Mouse (Mus musculus) heart, embryonic 13.5 days (tissue): ENCODE data around the gene Prtn3. TPM values are rescaled to one million over a fixed set of nuclear protein-coding genes. Genes with fewer than 3 reads are reported as not detected.

ENCODE experiments used
- ATAC-seq: fragments of 200-750 bp; cut with Nextera tagmentation; 2 replicates; pipeline ENCODE4 v1.8.0; 2017; ENCODE audit warnings: moderate TSS enrichment; ENCODE audit not compliant: insufficient number of reproducible peaks, low FRiP score, low TSS enrichment; ENCODE audit errors: extremely low read depth
- H3K27ac ChIP-seq: fragments of 300-500 bp; sonication (generic); replicated peaks from 2 replicates; pipeline ENCODE4 v1.5.1; 2015; ENCODE audit warnings: moderate library complexity, mild to moderate bottlenecking, inconsistent platforms
- H3K27me3 ChIP-seq: fragments of 300-500 bp; sonication (generic); replicated peaks from 2 replicates; pipeline ENCODE4 v1.6.1; 2015; ENCODE audit warnings: mild to moderate bottlenecking, inconsistent platforms
- H3K36me3 ChIP-seq: fragments of 300-500 bp; sonication (generic); 2 replicates; pipeline ENCODE4 v1.6.1; 2015; ENCODE audit warnings: mild to moderate bottlenecking, inconsistent platforms
- H3K4me1 ChIP-seq: fragments of 300-500 bp; sonication (generic); 2 replicates; pipeline ENCODE4 v1.6.1; 2015; ENCODE audit warnings: inconsistent platforms
- H3K4me2 ChIP-seq: fragments of 300-500 bp; sonication (generic); 2 replicates; pipeline ENCODE4 v1.6.1; 2015; ENCODE audit warnings: inconsistent platforms, mild to moderate bottlenecking, moderate library complexity
- H3K4me3 ChIP-seq: fragments of 300-500 bp; sonication (generic); 2 replicates; pipeline ENCODE4 v1.5.1; 2015; ENCODE audit warnings: moderate library complexity, mild to moderate bottlenecking, inconsistent platforms
- H3K9ac ChIP-seq: fragments of 300-500 bp; sonication (generic); 2 replicates; pipeline ENCODE4 v1.6.1; 2015; ENCODE audit warnings: inconsistent platforms, mild to moderate bottlenecking, moderate library complexity
- H3K9me3 ChIP-seq: fragments of 300-500 bp; sonication (generic); 2 replicates; pipeline ENCODE4 v1.6.1; 2016; ENCODE audit warnings: inconsistent platforms
- WGBS: fragments of 180-500 bp; shearing (Covaris S2); methylation state at CpG from one replicate; pipeline ENCODE4 v1.1.7; 2015; ENCODE audit warnings: mixed read lengths; 5-methylcytosine and 5-hydroxymethylcytosine counted together
- polyA plus RNA-seq: library from polyadenylated mRNA; unstranded; fragments of >200 nt; fragmentation: Nextera tagmentation; extraction: Ambion mirVana; gene quantifications from 2 replicates; pipeline ENCODE4 v1.2.1, GENCODE M21; 2015

Gene Prtn3
- polyA plus RNA-seq, 1 experiment from 2014 or later = 2.5 TPM

DNA sequence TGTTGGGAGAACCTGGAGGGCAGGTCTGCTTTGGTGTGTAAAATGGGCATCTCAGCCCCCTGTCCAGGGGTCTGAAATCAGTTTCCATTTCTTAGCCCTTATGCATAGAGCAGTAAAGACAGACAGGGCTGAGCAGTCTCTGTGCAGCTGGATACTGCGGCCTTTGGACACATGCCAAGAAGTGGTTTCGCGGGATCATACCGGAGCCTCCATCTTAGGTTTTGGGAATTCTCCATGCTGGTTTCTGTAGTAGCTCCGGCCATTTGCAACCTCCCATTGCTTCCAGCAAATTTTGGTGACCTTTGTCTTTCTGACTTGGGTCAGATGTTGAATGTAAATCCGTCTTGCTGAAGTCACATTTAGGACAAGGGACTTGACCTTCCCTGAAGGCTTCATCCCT, 30.8 kb upstream of the Prtn3 start:
- 61% methylated on average over 6 of the region's 6 CpGs for WGBS
- no peak for ATAC-seq
- no peak overlapping the region for H3K27ac ChIP-seq

DNA sequence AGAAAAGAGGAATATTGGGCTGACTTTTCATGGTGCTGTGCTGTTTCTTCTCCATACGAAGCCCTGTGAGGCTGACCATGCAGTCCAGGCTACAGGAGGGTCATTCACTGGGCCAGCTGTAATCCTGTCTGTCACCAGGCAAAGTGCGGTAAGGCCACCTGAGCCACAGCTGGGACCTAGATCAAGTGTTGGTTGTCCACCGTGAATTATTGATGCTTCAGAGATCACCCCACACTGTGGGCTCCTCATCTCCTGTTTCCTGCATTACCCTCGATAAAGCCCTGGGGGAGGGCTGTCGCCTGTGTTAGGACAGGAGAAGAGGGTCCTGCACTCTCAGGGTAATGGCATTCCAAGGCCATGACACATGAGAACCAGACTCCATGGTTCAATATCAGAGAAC, 27.7 kb upstream of the Prtn3 start:
- Histone ChIP-seq H3K4me2 (no peak overlapping the region), H3K9me3 (no peaks in the 10 kb centered on the region), H3K27me3 (no peaks in the 10 kb centered on the region), H3K36me3 (no peaks in the 10 kb centered on the region), H3K4me3 (no peak overlapping the region), H3K4me1 (peaks cover 42% of the 10 kb centered on the region), H3K9ac (no peak overlapping the region), H3K27ac (no peak overlapping the region)
- WGBS = 47% methylated on average over 5 of the region's 5 CpGs
- ATAC-seq = no peak

More for the DNA sequence above, 30.8 kb upstream of the Prtn3 start:
- no peak overlapping the region for H3K9ac ChIP-seq
- no peak overlapping the region for H3K4me3 ChIP-seq
- H3K9me3 ChIP-seq = no peaks in the 10 kb centered on the region
- H3K27me3 ChIP-seq = no peaks in the 10 kb centered on the region
- H3K4me1 ChIP-seq = peaks cover 38% of the 10 kb centered on the region
- no peaks in the 10 kb centered on the region for H3K36me3 ChIP-seq
- no peak overlapping the region for H3K4me2 ChIP-seq

DNA sequence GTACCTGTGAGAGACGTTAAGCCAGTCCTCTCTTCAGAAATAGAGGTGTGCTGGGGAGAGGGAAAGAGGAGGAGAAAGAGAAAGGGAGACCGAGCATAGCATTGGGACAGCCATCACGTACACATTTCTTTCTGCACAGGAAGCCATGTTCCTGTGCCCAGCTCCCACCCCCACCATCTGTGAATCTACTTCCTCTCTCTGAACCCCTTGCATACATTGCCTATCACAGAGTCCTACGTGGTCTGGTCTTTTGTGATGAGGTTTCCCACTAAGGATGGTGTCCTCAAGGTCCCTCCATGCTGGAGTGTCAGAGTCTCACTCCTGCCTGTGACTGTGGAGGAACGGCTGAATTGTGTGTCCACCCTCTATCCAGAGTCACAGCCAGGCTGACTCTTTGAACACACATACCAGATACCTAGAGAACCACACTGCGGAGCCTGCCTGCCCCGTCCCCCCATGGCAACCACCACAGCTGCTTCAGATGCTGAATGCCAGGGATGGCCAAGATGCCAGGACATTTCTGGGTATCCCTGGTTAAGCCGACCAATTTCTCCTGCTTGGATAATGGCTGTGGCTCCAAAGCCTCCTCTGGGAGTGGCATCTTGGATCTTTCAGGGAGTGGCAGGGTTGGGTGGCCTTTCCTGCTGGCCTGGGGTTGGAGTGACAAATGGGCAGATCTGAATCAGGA, 24.2 kb upstream of the Prtn3 start:
- H3K27ac ChIP-seq = 0 out of 2 replicates have a peak overlapping the region, but pooled peaks have one; percentile 20

DNA sequence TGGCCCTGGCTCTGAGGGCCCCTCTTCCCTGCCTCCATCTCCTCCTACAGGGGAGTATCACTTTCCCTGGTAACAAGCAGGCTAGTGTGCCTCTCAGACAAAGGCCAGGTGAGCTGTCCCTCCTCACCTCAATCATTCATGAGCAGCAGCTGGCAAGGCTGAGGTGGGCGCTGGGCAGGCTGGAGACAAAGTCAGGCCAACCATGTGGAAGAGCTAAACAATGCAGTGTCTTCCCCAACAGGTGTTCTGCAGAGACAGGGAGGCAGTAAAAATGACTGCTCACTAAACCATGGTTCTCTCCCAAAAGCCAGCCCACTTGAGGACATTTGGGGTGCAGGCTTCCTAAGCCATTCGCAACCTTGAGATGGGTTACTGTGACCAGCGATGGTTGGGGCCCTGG, 22.6 kb upstream of the Prtn3 start:
- peaks cover 5% of the 10 kb centered on the region for H3K36me3 ChIP-seq

More for the DNA sequence above, 24.2 kb upstream of the Prtn3 start:
- 77% methylated on average over 8 of the region's 8 CpGs for WGBS
- peaks cover 38% of the 10 kb centered on the region for H3K4me1 ChIP-seq
- ATAC-seq = no peak
- no peaks in the 10 kb centered on the region for H3K36me3 ChIP-seq
- no peak overlapping the region for H3K4me2 ChIP-seq
- no peak overlapping the region; the same call in 1 of the 2 replicates for H3K9ac ChIP-seq
- H3K4me3 ChIP-seq = no peak overlapping the region
- no peaks in the 10 kb centered on the region for H3K9me3 ChIP-seq
- no peaks in the 10 kb centered on the region for H3K27me3 ChIP-seq

DNA sequence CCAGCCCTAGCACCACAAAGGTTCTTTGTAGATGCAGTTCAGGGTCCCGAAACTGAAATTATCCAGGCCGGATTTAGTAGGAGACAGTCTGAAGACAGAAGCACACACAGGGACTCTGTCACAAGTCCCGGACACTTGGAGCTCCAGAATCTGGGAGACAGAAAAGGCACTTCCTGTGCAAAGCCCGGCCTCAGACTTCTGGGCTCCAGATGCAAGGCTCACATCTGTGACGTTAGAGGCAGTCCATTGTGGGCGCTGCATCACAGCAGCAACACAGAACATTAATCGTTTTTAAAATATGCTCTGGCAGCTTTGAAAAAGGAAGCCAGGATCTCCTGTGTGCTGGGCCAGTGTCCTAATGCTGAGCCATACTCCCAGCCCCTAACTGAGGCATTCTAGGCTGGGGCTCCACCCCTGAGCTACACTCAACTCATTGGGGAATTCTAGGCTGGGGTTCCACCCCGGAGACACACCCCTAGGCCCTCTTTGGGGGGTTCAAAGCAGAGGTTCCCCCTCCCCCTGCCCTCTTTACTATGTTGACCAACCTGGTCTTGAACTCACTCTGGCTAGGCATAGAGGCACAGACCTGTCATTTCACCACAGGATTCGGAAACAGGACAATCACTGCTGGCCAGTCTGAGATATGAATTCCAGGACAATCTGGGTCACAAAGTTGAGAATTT, 22.0 kb upstream of the Prtn3 start:
- ATAC-seq = no peak
- peak overlapping the region; percentile 83 for H3K4me3 ChIP-seq
- H3K9ac ChIP-seq = peak overlapping the region; percentile 91
- peaks cover 49% of the 10 kb centered on the region for H3K4me1 ChIP-seq
- H3K27ac ChIP-seq = peak overlapping the region; percentile 100
- H3K9me3 ChIP-seq = no peaks in the 10 kb centered on the region
- WGBS = 44% methylated on average over 9 of the region's 9 CpGs
- peaks cover 11% of the 10 kb centered on the region for H3K36me3 ChIP-seq
- H3K27me3 ChIP-seq = no peaks in the 10 kb centered on the region
- H3K4me2 ChIP-seq = peak overlapping the region; percentile 93

More for the DNA sequence above, 22.6 kb upstream of the Prtn3 start:
- H3K4me2 ChIP-seq = peak overlapping the region; percentile 93
- peak overlapping the region; percentile 91 for H3K9ac ChIP-seq
- H3K27ac ChIP-seq = peak overlapping the region; percentile 100
- ATAC-seq = no peak
- no peak overlapping the region for H3K4me3 ChIP-seq
- H3K4me1 ChIP-seq = peaks cover 45% of the 10 kb centered on the region
- no peaks in the 10 kb centered on the region for H3K9me3 ChIP-seq
- WGBS = 77% methylated on average over 3 of the region's 3 CpGs
- H3K27me3 ChIP-seq = no peaks in the 10 kb centered on the region

DNA sequence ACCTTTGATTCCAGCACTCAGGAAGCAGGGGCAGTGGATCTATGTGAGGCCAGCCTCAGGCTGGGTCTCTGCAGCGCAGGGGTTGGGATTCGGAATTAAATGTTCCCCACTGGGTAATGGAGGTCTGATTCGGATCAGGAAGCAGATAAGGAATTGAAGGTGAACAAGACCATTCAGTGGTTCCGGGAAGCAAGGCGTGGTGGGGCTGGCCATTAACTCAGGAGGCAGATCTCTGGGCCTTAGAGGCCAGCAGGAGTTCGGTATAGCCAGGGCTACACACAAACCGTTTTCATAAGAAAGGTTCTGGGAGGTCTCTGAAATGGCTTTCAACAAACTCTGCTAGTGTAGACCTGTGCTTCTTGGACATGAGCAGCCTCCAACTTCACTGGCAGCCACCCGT, 21.4 kb upstream of the Prtn3 start:
- H3K27ac ChIP-seq = peak overlapping the region; percentile 100
- peaks cover 54% of the 10 kb centered on the region for H3K4me1 ChIP-seq
- peak overlapping the region; percentile 83 for H3K4me3 ChIP-seq
- H3K9ac ChIP-seq = peak overlapping the region; percentile 91
- peak overlapping the region; percentile 93 for H3K4me2 ChIP-seq
- H3K9me3 ChIP-seq = no peaks in the 10 kb centered on the region
- WGBS = 24% methylated on average over 8 of the region's 8 CpGs
- H3K36me3 ChIP-seq = peaks cover 17% of the 10 kb centered on the region
- H3K27me3 ChIP-seq = no peaks in the 10 kb centered on the region
- ATAC-seq = no peak

DNA sequence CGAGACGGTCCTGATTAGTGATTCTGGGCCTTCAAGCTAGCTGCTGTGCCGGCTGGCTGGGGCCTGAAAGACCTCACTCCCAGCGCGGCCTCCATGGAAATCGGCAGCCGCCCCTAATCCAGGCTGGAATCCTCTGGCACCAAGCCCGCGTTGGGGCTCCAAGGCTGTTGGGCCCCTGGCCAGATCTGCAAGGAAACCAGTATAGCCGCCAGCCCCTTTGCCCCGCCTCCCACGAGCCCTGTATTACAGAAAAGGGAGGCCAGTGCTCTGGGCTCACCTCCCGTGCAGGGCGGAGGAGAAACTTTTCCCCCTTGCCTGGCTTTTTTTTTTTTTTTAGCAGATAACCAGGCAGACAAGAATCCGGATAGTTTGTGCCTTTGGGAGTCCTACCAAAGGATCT, 20.9 kb upstream of the Prtn3 start:
- peaks cover 22% of the 10 kb centered on the region for H3K36me3 ChIP-seq
- peak; percentile 20 for ATAC-seq
- H3K4me1 ChIP-seq = peaks cover 60% of the 10 kb centered on the region
- peak overlapping the region; percentile 100 for H3K27ac ChIP-seq
- H3K4me2 ChIP-seq = peak overlapping the region; percentile 93
- under 1% methylated on average over 15 of the region's 15 CpGs for WGBS
- peak overlapping the region; percentile 91 for H3K9ac ChIP-seq
- H3K4me3 ChIP-seq = peak overlapping the region; percentile 83
- no peaks in the 10 kb centered on the region for H3K9me3 ChIP-seq
- no peaks in the 10 kb centered on the region for H3K27me3 ChIP-seq

DNA sequence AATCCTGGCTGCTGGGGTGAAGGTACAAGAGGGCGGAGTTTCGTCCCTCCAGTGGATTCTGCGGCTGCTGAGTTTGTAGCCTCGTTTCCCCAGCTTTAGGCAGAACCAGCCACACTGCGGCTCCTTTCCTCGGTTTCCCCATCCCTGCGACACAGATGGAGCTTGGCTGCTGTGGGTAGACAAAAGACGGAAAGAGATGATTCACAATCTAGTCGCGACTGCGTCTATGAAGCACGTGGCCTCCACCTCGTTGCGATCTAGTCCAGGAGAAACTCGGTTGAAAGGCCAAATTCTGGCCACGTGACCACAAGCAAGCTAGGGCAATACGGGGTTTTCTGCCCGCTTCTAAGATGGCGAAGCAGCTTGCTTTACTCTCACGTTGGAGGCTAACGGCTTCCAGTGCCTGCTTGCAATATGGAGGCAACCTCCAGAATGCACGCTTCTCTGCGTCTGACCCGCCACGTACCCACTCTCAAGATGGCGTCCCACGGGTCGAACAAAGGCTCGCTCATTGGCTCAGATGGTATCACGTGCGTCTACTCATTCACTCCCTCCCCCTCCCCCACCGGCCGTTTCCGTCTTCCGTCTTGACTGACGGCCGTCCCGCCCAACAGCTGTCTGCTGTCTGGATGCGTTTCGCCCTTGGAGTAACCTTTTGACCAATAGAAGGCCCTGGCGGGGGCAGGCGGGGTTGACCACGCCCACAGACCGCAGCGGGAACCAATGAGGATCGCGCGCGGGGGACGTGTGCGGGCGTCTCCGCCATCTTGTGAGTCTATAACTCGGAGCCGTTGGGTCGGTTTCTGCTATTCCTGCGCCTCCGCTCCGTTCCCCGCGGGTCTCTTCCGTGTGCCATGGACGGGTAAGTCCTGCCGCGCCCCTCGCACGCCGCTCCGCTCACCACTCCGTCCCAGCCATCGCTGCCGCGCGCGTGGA, 20.1 kb upstream of the Prtn3 start, which contains the start of gene Ptbp1:
Gene Ptbp1, plus strand, starts transcription at position 568 of the 936 bp plus-strand sequence.
- H3K27ac ChIP-seq = peak within 1 kb of the TSS; percentile 100
- peak within 1 kb of the TSS; percentile 83 for H3K4me3 ChIP-seq
- no peaks in the 10 kb centered on the region for H3K9me3 ChIP-seq
- H3K4me2 ChIP-seq = peak within 1 kb of the TSS; percentile 99
- no peaks in the 10 kb centered on the region for H3K27me3 ChIP-seq
- peaks cover 29% of the 10 kb centered on the region for H3K36me3 ChIP-seq
- H3K9ac ChIP-seq = peak within 1 kb of the TSS; percentile 93
- peak; percentile 88 for ATAC-seq
- H3K4me1 ChIP-seq = peaks cover 67% of the 10 kb centered on the region
- under 1% methylated on average over 75 of the region's 75 CpGs for WGBS

DNA sequence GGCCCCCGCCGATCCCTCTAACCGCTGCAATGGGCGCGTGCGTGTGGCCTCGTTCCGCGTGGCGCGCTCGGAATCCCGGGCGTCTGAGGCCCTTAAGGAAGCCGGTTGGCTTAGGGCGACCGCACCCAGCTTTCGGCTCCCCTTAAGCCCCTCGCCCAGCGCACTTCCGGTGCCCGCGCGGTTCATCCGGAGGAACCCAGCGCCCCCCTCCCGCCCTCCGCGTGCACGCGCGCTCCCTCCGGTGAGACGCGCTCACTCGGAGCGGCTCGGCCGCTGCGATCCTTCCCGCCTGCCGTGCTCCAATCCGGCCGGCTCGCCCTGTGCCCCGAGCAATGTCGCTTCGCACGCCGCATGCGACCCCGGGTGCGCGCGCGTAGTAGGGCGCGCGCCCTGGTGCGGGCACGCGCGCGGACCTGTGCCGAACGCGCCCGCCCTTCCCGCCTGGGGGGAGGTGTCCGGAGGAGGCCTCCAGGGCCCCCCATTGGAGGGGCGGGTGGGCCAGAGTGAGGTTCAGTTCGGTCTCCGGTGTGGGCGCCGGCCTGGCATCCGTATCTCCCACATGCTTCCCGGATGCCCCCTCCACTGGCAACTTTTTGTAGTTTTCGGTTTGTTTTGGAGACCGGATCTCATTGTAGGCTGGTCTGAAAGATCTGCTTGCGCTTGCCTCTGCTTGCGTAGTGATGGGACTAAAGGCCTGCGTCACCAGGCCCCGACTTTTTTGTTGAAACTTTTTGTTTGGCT, 19.3 kb upstream of the Prtn3 start:
- ATAC-seq = peak; percentile 21; the same call in 1 of the 2 replicates
- no peaks in the 10 kb centered on the region for H3K27me3 ChIP-seq

DNA sequence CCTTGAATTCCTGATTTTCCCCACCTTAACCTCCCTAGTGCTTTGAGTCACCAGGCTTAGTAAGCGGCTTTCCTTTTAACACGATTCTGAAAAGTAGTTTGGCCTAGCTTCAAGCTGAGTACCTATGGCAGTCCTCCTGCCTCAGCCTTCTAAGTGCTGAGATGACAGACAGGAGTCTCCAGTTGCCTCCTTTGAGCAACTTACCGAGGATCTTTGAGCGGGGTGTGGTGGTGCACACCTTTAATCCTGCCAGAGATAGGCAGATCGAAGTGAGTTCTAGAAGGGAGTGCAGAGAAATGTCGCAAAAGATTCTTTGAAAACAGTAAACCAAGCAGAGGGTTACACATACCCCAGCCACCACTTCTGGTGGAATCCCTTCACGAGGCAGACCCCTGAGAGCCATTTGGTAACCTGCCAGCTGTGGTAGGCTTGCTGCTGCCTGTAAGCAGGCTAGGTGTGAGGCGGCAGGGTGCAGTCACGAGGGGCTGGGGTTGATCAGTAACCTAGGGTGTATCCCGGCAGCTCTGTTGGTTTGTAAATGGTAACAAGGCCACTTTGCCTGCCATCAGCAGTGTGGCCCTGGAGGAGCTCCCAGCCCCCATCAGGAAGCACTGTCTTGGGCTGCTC, 18.6 kb upstream of the Prtn3 start:
- H3K27me3 ChIP-seq = no peaks in the 10 kb centered on the region
- H3K9me3 ChIP-seq = no peaks in the 10 kb centered on the region
- peak overlapping the region; percentile 83 for H3K4me3 ChIP-seq
- H3K9ac ChIP-seq = peak overlapping the region; percentile 93
- peaks cover 76% of the 10 kb centered on the region for H3K4me1 ChIP-seq
- H3K4me2 ChIP-seq = peak overlapping the region; percentile 99
- peak overlapping the region; percentile 100 for H3K27ac ChIP-seq
- 2% methylated on average over 10 of the region's 10 CpGs for whole genome bisulfite sequencing
- no peak for ATAC-seq
- H3K36me3 ChIP-seq = peaks cover 45% of the 10 kb centered on the region

More for the DNA sequence above, 19.3 kb upstream of the Prtn3 start:
- Histone ChIP-seq H3K9ac (peak overlapping the region; percentile 93), H3K4me2 (peak overlapping the region; percentile 99), H3K4me1 (peaks cover 74% of the 10 kb centered on the region), H3K27ac (peak overlapping the region; percentile 100), H3K9me3 (no peaks in the 10 kb centered on the region), H3K36me3 (peaks cover 38% of the 10 kb centered on the region), H3K4me3 (peak overlapping the region; percentile 83)
- under 1% methylated on average over 83 of the region's 83 CpGs for WGBS
